Mouse (Mus musculus): ENCODE results near the gene AC141477.1.

The AC141477.1 gene

DNA sequence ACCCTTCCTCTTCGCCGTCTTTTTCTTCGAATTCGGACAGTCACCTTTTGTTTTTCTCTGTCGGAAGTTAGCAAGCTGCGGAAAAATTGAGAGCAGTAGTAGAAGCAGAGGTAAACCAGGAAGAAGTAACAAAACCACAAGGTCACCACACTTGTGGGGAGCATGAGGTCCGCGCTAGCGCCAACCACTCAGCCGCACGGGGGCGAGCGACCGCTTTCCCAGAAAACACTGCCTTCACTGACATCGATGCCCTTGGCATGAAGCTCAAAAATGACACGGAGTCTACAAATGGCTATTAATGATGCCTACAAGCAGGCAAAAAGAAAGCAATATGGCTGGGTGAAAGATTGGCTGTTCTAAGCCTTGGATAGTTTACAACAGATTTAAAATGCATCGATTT, at the start of gene AC141477.1:
Gene AC141477.1 (minus strand): TSS at position 164 of the 400 bp plus-strand sequence.
- no peak for DNase-seq

DNA sequence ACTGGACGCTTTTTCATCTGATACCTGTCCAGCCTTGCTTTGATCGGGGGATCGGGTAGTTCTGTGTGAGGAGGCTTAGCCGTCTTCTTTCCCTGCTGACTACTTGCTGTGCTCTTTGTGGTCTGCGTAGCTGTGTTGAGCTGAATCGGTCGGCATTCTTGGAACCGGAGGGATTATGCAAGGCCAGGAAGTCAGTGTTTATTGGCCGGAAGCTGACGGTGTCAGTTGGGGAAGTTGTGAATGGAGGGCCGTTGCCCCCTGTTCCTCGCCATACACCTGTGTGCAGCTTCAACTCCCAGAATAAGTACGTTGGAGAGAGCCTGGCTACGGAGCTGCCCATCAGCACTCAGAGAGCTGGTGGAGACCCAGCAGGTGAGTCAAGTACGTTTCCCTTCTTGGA, 49.0 kb upstream of the AC141477.1 start:
- no peak for DNase-seq

DNA sequence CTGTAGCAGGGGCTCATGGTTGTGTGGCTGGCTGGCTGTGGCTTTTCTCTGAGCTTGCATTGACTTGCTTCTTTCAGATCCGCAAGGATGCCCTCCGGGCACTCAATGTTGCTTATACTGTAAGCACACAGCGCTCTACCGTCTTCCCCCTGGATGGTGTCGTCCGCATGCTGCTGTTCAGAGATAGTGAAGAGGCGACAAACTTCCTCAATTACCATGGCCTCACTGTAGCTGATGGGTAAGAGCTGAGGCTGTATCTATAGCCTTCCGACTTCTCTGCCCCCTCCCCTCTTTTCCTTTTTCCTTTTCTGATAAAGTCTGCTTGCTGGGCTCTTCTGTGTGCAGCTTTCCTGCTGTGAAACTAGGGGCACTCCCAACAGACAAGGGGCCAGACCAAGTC, 48.0 kb upstream of the AC141477.1 start:
- DNase-seq = no peak

DNA sequence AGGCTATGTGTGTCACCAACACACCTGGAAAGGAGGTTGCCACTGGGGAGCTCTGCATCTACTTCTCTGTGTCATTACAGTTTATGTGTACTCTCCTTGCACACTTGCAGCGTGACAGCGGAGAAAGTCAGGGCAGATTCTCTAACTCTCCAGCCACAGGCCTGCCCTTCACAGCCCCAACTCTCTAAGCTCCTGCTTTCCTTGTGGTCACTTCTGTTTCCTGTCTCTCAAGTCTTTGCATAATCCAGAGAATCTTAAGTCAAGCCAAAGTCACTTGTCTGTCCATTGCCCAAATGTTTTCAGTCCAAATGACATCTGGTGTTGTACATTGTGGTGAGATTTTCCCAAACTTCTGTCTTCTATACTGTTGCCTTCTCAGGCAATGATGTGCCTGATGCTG, 46.1 kb upstream of the AC141477.1 start:
- DNase-seq = peak in 1 of 2 experiments; percentile 9

DNA sequence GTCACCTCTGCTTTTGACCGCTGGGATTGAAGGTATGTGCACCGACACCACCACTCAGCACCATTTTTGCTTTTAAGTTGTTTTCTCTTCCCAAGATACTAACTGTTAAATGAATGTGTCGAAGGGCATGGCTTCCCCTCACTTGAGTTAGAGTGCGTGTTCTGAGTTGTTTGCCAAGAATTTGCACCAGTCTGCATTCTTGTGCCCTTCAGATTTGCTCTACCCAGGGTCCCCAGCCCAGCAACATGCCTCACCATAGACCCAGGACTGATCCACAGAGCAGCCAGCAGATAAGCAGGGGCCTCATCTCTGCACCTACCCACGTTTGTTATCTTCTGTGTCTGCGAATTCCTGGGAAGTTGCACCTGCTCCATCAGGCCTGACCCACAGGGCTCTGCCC, 41.2 kb upstream of the AC141477.1 start:
- DNase-seq = peak in 1 of 2 experiments; percentile 2

DNA sequence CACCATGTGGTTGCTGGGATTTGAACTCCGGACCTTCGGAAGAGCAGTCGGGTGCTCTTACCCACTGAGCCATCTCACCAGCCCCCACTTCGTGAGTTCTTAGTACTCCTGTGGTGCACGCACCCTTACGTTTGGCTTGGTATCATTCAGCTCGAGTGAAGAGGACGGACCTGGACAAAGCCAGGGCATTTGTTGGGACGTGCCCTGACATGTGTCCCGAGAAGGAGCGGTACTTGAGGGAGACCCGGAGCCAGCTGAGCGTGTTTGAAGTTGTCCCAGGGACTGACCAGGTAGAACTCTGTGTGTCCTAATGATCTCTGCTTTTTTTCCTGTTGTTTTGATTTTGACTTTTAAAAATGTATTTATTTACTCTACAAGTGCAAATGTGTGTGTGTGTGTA, 40.6 kb upstream of the AC141477.1 start:
- DNase-seq = peak in 1 of 2 experiments; percentile 23

DNA sequence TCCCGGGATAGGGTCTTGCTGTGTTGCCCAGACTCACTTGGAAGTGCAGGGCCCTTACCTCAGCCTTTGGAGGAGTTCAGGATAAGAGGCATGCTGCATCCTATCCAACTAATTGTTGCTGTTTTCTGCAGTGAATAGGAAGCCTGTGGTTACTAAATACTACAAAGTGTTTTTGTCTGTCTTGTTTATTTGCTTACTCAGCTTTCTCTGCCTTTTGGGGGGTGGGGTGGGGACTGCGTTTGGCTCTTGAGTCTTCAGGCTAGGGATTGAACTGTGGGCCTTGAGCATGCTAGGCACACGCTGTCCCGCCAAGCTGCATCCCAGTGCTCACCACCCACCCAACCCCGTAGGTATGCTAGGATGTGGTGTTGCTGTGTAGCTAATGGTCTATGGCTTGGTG, 33.5 kb upstream of the AC141477.1 start:
- DNase-seq = no peak

DNA sequence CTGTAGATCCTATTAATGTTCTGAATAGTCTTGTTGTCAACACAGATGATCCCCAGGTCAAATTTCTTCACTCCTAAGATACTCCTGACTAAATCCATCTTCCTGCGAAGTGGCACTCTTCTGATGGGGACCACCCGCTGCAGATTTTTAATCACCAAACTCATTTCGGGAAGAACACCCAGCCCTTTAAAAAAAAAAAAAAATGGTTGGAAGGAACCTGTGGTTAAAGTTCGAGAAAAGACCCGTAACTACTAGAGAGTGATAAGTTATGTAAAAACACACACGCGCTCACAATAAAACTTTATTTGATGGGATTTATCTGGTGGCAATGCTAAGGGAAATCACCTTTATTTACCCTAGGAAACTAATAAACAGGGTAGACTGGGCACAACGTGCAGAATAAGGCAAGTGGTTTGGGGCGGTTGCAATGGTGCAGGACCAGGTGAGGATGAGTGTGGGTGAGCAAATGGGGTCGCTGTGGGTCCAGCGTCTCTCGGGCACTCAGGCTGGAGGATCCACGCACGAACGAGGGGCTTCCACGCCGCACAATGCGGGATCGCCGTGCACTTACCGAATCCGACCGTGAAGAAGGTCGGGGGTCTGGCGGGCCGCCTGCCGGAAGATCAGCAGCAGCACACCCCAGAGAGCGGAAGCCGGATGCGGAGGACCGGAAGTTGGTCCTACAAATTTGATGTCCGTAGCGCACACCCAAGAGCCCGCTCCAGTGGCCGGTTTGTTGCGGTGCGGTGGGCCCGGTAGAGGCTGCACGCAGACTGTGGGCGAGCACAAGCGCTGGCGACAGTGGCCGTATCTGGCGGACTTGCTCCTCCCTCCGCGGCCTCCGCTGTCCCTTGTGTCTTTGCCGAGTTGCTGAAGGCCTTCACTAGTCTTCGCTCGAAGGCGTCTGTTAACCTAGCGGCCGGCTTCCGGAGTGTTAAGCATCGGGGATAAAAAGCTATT, 28.2 kb upstream of the AC141477.1 start, which contains the start of the genes Mcm3ap and Ybey:
Gene Mcm3ap (plus strand): TSS at position 725 of the 960 bp plus-strand sequence.
Gene Ybey (minus strand): TSS at position 912 of the 960 bp plus-strand sequence.
- DNase-seq = peak; percentile 88 to 92

DNA sequence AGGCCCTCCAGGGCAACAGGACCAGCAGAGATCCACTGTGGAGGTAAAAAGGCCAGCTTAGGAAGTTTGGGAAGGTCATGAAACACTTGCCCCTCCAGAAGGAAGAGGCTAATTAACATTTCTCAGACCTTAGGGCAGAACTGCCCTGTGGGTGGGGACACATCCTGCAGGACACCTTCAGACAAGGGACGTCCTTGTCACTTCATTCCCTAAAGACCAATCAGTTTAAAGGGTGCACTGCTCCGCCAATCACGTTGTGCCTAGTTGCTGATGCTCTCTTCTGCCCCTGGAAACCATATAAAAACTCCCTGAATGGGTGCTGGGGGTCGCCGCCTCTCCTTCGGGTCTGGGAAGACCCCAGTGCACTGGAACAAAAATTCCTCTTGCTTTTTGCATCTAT, 22.5 kb upstream of the AC141477.1 start:
- DNase-seq = no peak

DNA sequence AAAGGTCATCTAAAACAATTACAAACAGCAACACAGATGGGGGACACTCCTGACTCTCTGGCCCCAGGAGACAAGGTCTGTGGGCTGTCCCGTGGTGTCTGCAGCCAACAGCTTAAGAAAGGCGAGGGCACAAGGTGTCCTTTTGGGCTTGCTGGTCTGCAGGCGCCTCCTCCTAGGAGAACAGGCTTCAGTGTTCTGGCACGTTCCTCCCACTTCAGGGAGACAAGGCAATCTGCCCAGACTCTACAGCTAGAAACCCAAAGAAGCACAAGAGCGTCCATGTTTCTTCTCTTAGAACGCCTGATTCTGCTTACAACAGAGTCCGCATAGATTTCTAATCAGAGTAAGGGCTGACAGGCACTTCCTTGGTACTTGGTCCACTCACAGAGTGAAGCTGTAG, 22.1 kb upstream of the AC141477.1 start:
- no peak for DNase-seq

DNA sequence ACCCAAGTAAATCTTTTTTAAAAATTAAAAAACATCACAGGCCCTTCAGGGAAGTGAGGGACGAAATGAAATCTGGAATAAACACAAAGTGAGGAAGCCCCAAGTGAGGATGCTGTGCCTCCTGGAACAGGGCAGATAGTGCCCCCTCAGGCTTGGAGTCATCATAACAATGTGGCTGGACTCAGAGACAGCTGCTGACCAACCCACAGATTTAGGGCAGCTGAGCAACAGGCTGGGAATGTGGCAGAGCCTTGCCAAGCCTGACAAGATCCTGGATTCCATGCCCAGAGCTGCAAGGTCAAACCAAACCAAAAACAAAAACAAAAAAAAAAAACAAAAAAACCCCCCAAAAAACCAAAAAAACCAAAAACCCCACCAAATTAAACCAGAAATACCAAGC, 21.0 kb upstream of the AC141477.1 start:
- DNase-seq = no peak

DNA sequence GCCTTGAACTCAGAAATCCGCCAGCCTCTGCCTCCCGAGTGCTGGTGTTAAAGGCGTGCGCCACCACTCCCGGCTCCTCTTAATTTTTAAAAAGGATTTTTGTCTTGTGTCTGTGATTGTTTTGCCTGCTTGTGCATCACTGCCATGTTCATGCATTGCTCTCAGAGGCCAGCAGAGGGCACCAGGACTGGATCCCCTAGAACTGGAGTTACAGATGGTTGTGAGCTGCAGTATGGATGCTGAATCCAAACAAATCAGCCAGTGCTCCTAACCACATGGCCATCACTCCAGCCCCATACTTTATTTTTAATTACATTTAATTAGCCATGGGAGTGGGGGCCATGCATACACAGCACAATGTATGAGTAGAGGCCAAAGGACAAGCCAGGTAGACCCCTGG, 15.0 kb upstream of the AC141477.1 start:
- DNase-seq = peak in 1 of 2 experiments; percentile 65

DNA sequence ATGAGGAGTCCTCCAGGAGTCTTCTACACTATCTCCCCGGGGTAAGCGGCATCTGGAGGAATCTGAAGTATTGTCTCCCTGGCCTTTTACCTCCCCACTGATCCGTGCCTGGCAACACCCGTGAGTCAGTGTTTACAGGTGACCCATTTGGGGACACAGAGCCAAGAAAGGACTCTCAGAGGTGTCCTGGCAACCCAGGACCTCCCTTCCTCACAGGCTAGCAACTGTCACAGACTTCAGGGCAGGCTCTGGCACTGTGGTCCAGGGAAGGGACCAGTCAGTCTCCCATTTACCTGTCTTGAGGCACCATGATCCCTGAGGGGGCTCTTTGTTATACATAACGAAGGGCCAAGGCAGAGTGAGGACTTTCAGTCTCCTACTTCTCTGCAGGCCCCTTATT, 8.6 kb upstream of the AC141477.1 start, which contains the start of gene 2610028H24Rik:
Gene 2610028H24Rik (plus strand): TSS at position 231 of the 400 bp plus-strand sequence.
- no peak for DNase-seq

DNA sequence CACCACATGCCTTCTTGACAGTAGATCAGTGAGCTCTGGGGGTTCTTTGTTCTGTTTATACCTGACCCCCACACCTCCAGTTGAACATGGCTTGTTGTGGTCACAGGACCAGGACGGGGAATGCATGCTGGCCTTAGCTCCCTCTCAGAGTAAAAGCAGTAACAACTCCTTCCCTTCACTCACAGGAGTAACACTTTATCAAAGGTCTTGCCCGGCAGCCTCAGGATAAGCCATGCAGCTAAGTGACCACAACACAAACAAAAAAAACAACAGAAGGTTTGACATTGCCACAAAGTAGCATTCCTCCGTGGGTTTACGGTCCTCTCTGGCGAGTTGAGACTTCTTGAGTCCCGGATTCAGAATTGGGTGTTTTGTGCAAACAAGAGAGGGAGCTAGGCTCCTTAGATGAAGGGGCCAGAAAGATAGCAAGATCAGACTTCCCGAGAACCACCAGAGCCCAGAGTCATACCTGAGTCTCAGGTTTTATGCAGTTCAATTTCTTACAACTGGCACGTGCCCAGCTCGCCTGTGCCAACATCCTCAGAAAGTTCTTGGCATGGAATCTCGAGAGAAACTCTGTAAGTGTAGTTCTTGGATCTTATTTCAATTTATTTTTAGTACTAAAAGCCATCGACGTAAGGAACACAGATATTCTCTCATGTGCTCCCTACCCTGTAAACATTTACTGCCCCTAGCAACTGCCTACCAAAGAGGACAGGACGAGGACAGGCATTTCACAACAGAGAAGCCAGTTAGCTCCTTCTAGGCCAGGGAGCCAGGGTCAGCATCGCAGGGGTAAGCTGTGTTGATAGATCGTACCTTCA, 7.4 kb upstream of the AC141477.1 start:
- no peak for DNase-seq

DNA sequence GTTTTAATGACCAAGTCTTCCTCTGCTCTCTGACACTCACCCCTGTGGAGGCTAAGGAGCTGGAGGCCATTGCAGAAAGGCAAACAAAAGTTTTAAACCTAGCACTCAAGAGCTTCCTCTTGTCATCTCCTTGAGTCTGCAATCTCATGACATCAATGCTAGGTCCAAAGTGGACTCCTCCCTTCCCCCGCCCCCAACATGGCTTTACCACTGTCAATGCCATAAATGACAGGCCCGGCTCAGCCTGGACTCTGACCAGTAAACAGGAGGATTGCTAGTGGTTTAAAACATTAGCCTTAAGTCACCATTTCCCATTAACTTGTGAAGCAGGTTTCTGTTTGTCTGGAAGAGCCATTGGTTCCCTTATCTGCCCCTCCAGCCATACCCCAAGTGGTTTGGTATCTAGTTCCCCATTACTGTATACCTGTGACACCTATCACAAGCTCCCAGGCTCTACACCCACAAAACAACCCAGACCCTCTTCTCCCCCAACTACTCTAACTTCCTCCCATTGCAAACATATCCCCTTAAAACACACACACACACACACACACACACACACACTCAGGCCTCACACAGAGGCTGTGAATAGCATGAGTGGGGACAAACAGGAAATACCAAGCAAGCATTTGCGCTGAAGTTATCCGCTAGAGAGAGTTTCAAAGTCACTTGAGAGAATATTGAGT, 5.9 kb upstream of the AC141477.1 start:
- DNase-seq = peak; percentile 43 to 57

DNA sequence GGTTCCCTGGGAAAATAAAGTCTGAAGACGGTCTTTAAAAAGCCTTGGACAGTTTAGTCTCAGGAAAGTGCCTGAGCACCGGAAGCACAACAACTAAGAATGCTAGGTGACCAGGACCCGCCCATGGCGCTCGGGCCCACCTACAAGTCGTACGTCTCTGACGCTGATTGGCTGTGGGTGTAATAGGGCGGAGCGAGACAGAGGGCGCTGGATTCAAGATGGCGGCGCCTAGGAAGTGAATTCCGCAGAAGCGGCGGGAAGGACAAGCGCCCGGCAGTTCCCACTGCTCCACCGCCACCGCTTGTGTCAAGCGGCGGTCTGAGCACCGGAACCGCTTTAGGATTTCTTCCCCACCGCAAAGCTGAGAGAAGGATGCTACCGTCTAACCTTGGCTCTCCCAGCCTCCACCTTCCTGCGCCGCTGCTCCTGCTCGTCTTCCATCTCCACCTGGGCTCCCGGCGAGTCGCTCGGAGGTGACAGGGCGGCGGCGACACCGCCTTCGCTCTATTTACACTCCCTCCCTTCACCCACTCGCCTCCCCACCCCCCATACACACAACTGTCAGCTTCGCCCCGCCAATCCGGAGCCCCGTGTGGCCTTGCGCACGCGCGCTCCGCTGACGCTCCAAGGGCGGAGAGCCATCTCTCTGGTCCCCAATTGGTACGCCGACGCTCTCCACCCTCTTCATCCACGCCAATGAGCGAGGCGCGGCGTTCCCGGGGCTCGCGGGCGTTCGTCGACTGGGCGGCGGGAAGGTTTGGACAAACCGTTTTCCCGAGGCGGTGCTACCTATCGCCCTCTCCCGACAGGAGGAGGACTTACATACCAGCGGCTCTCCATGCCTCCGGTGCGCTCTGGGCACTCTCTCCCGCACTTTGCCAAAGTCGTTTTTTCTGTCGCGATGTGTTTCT, 2.2 kb upstream of the AC141477.1 start, which contains the start of gene Pcnt:
Gene Pcnt (minus strand): TSS at position 609 of the 911 bp plus-strand sequence.
- DNase-seq = peak; percentile 97 to 99

DNA sequence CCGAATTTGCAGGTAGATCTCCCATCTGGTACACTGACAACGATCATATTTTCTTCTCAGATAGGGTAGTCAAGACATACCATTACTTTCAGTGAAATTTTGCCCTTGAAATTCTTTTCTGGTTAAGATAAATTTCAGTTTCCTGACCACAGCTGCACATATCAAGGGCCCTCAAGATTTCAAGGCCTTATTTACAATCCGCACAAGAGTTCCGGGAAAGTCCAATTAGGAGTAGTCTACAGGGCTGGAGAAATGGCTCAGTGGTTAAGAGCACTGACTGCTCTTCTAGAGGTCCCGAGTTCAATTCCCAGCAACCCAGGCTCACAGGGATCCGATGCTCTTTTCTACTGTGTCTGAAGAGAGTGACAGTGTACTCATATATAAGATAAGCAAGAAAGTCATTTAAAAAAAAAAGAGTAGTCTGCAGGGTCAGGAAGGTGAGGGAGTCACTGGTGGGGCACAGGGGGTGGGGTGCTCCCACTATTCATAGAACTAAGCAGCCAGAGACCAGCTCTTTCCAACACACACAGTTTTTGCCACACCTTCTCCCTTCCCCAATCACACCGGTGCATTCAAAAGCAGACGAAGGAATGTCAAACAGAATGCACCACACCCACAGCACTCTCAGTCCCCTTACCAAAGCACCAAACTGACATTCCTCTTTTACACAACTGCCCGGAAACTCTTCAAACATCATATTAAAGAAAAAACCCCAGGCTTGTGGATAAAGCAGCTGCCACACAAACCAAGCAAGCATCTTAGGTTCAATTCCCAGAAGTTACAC, 945 bp downstream of the AC141477.1 start:
- no peak for DNase-seq

DNA sequence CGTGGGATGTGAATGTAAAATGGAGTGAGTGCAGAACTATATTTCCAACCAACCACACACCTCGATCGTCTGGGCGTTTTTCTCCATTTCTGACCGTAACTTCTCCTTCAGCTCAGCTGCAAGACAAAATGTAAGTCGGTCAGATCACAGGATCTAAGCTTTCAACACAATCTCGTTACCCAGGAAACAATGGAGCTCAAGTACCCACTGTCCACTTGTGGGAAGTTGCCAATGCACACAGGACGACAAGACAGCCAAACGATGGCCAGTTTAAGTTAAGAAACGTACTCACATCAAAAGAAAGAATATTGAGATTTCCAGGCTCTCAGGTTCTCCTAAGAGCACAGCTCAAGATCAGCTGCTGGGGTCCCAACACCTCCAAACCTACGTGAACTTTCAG, 6.3 kb downstream of the AC141477.1 start:
- no peak for DNase-seq

DNA sequence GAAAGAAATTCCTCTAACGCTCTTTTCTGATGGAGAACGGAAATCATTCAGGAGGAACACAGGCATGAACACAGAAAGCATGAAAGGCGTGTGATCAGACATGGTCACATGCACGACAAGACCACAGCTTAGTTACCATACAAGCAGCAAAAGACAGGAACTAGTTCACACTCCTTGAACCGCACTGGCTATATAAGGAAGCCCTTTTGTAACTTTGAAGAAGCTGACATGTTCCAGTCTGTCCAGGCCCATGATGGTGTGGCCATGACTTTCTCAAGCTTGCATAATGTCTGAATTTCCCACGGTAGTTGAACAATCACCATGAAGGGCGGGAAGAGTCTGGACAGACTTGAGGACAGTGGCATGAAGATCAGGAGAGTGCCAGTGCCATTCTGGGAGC, 14.6 kb downstream of the AC141477.1 start:
- DNase-seq = no peak

DNA sequence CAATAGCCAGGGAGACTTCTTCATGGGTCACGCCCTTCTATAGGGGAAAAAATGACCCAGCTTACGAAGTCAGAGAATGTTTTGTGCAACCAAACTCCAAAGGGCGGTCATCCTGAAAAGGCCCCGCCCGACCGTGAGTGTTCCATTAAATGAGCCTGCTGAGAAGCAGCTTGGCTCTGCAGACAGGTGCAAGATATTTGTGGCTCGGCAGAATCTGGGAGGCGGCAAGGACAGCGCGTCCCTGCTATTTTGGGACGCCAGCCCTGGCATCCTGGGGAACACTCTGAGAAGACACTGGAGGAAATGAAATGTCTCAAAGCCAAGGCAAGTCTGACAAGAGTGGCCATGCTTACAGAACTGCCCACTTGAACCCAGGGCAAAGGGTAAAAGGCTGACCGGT, 23.4 kb downstream of the AC141477.1 start:
- peak; percentile 40 to 61 for DNase-seq

DNA sequence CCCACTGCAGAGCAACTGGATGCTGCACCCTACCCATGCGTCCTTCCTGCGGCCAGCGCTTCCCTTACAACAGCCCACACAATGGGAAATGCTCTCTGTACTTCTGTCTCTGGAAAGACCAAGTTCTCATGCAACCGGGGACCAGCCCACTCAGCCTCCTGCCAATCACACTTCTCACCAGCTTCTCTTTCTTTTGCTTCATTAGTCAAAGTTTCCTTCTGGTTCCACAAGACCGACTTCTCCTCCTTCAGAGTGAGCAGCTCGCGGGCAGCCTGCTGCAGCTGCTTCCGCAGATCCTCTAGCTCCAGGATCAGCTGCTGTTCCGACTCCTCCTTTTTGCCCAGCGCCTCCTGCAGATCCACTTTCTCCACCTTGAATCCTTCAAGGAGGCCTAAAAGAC, 31.7 kb downstream of the AC141477.1 start:
- DNase-seq = no peak
